ENCODE assay signal across 8 mouse cellular contexts in genomic region chr13:112660574-112661381, GRCm38 (mm10). TPM values are rescaled to one million over a fixed set of nuclear protein-coding genes. Genes with fewer than 3 reads are reported as not detected.
DNase-seq lines count a peak whose midpoint lies in the region; ATAC-seq and TF ChIP-seq lines count a peak whose summit lies in the region.

Gene Slc38a9, plus strand, starts transcription at chr13:112660751.

- no peaks in the 10 kb centered on the region for H3K9me3 ChIP-seq in G1E (replicated peaks)
- no peaks in the 10 kb centered on the region for H3K9me3 ChIP-seq in forebrain, postnatal 0 days (ENCODE audit: low read length)
- no peaks in the 10 kb centered on the region for H3K9me3 ChIP-seq in lung, embryonic 15.5 days

- 2% methylated on average over 33 of the region's 33 CpGs for WGBS in forebrain, postnatal 0 days
- WGBS in lung, embryonic 15.5 days: under 1% methylated on average over 33 of the region's 33 CpGs

- H3K36me3 ChIP-seq in G1E (replicated peaks): peaks cover 13% of the 10 kb centered on the region
- no peaks in the 10 kb centered on the region for H3K36me3 ChIP-seq in forebrain, postnatal 0 days (ENCODE audit: insufficient read depth)
- no peaks in the 10 kb centered on the region for H3K36me3 ChIP-seq in lung, embryonic 15.5 days

- H3K4me1 ChIP-seq in G1E (ENCODE audit: insufficient read depth, low read depth, low read length): peaks cover 24% of the 10 kb centered on the region
- peaks cover 5% of the 10 kb centered on the region for H3K4me1 ChIP-seq in forebrain, postnatal 0 days (ENCODE audit: insufficient read depth)
- peaks cover 8% of the 10 kb centered on the region; the same call in 1 of the 2 replicates for H3K4me1 ChIP-seq in lung, embryonic 15.5 days

- peak within 1 kb of the TSS; percentile 67 for H3K4me2 ChIP-seq in forebrain, postnatal 0 days (ENCODE audit: low read depth)
- H3K4me2 ChIP-seq in lung, embryonic 15.5 days: peak within 1 kb of the TSS; percentile 82

- peaks cover 5% of the 10 kb centered on the region for H3K27me3 ChIP-seq in G1E (ENCODE audit: insufficient read depth, low read length)
- no peaks in the 10 kb centered on the region for H3K27me3 ChIP-seq in forebrain, postnatal 0 days (ENCODE audit: insufficient read depth, low read length)
- H3K27me3 ChIP-seq in lung, embryonic 15.5 days: no peaks in the 10 kb centered on the region

- peak within 1 kb of the TSS; percentile 88 for H3K4me3 ChIP-seq in G1E (ENCODE audit: low read depth, low read length)
- H3K4me3 ChIP-seq in forebrain, postnatal 0 days (ENCODE audit: low read depth, low read length): peak within 1 kb of the TSS; percentile 86
- H3K4me3 ChIP-seq in lung, embryonic 15.5 days: peak within 1 kb of the TSS; percentile 64

- H3K9ac ChIP-seq in forebrain, postnatal 0 days: peak within 1 kb of the TSS; percentile 81
- H3K9ac ChIP-seq in lung, embryonic 15.5 days: peak within 1 kb of the TSS; percentile 57

- DNase-seq in G1E (ENCODE audit: low spot score): peak; percentile 78
- peak; percentile 92 to 98 for DNase-seq in cerebellum, adult 18-20 months
- DNase-seq in forebrain, postnatal 0 days: peak; percentile 95
- peak; percentile 92 for DNase-seq in heart, postnatal 4 days
- peak; percentile 92 to 93 for DNase-seq in layer of hippocampus, adult 8-10 months (ENCODE audit: low spot score in 2 of 2)
- peak; percentile 88 for DNase-seq in ovary, adult 18-20 months (ENCODE audit: low spot score)
- DNase-seq in thymus, postnatal 0 days (ENCODE audit: low spot score): peak; percentile 97

- TF ChIP-seq CTCF in G1E (IDR thresholded peaks at IDR 0.05; ENCODE audit: low read depth, low read length): no peak
- no peak for TF ChIP-seq CTCF in forebrain, postnatal 0 days (IDR thresholded peaks at IDR 0.05; ENCODE audit: low read depth)

- H3K27ac ChIP-seq in forebrain, postnatal 0 days (ENCODE audit: low read depth, low read length): peak within 1 kb of the TSS; percentile 90
- H3K27ac ChIP-seq in lung, embryonic 15.5 days: 0 out of 2 replicates have a peak within 1 kb of the TSS, but pooled peaks have one; percentile 30

- ATAC-seq in G1E (ENCODE audit: extremely low read depth, insufficient number of reproducible peaks, low FRiP score, poor library complexity, severe bottlenecking): peak; percentile 99
- peak; percentile 99 for ATAC-seq in forebrain, postnatal 0 days
- ATAC-seq in lung, embryonic 15.5 days (ENCODE audit: borderline replicate concordance, extremely low read depth, low FRiP score, low TSS enrichment): peak; percentile 99

RNA-seq across cellular contexts. Expression of gene Slc38a9, which starts in this region (rescaled TPM):
- total RNA-seq in G1E (2014; fragmentation: Nextera tagmentation) (68.8 and 89.5 TPM in 2 replicates), G1E (2017) (29.5 and 31.7 TPM in 2 replicates)
- 1.4 and 1.6 TPM in 2 replicates for polyA plus RNA-seq in G1E (2012)
- 10.0 and 14.6 TPM in 2 replicates for total RNA-seq in forebrain, postnatal 0 days (2014; rRNA removed)
- 4.9 and 8.7 TPM in 2 replicates for polyA plus RNA-seq in forebrain, postnatal 0 days (2015; fragmentation: Nextera tagmentation; extraction: Ambion mirVana)
- total RNA-seq in heart, postnatal 4 days (2021): 10 to 100 TPM; 11.0 to 11.1 TPM
- total RNA-seq in layer of hippocampus, adult 8-10 months (2022): 10 to 100 TPM; 27.0 to 35.3 (median 27.6) TPM
- polyA plus RNA-seq in lung, embryonic 15.5 days (2015; fragmentation: Nextera tagmentation; extraction: Ambion mirVana): 10.2 and 13.7 TPM in 2 replicates
- 34.2 and 47.3 TPM in 2 replicates for polyA plus RNA-seq in thymus, postnatal 0 days (2015; fragmentation: Nextera tagmentation; extraction: Ambion mirVana)

Comparison
In these comparisons a context has a peak if more than half of its experiments do, and no peak if none do; other contexts are left out.
1. Peak in every context shown above with its lines: DNase-seq, ATAC-seq, H3K4me3 ChIP-seq and H3K27ac ChIP-seq.